Mouse (Mus musculus): ENCODE data around the gene Ttll6. TPM values are rescaled to one million over a fixed set of nuclear protein-coding genes. Genes with fewer than 3 reads are reported as not detected.

Gene Ttll6
- total RNA-seq, 2 experiments from 2014 or later, result 0.41 to 1.1 TPM

DNA sequence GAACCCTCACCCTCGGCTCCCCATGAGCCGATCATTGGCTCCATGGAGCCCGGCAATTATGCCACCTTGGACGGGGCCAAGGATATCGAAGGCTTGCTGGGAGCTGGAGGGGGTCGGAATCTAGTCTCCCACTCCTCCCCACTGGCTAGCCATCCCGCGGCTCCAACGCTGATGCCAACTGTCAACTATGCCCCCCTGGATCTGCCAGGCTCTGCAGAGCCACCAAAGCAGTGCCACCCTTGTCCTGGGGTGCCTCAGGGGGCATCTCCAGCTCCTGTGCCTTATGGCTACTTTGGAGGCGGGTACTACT, 60.8 kb downstream of the Ttll6 start:
- no peak for DNase-seq (ENCODE audit: low spot score in 2 of 2)

- DNase-seq (ENCODE audit: low spot score in 2 of 2), result no peak
Measured at GRCm38 (mm10) chr11:96194961-96195640, 61.5 kb downstream of the Ttll6 start.

DNA sequence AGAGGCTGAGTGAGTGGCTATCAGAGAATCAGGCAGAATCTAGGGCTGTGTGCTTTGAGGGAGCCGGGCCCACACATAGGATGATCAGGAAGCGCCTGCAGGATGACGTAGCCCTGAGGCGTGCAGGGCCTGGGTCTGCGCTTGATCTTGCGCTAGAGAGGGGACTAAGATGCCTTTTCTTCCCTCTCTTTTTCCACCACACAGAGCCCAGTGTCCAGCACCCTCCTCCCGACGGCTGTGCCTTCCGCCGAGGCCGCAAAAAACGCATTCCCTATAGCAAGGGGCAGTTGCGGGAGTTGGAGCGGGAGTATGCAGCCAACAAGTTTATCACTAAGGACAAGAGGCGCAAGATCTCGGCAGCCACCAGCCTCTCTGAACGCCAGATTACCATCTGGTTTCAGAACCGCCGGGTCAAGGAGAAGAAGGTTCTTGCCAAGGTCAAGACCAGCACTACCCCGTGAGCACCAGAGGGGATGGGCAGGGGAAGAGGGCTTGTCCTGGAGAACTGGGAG, 62.2 kb downstream of the Ttll6 start:
- DNase-seq (ENCODE audit: low spot score in 2 of 2), result no peak

GRCm38 (mm10) chr11:96198642-96199041, 65.1 kb downstream of the Ttll6 start:
- DNase-seq (ENCODE audit: low spot score in 2 of 2), result peak in 1 of 2 experiments; percentile 52

GRCm38 (mm10) chr11:96199181-96200086, 65.8 kb downstream of the Ttll6 start:
- no peak for DNase-seq (ENCODE audit: low spot score in 2 of 2)

GRCm38 (mm10) chr11:96200183-96200655, 66.6 kb downstream of the Ttll6 start:
- DNase-seq (ENCODE audit: low spot score in 2 of 2), result no peak

GRCm38 (mm10) chr11:96201741-96202140, 68.2 kb downstream of the Ttll6 start:
- no peak for DNase-seq (ENCODE audit: low spot score in 2 of 2)

DNA sequence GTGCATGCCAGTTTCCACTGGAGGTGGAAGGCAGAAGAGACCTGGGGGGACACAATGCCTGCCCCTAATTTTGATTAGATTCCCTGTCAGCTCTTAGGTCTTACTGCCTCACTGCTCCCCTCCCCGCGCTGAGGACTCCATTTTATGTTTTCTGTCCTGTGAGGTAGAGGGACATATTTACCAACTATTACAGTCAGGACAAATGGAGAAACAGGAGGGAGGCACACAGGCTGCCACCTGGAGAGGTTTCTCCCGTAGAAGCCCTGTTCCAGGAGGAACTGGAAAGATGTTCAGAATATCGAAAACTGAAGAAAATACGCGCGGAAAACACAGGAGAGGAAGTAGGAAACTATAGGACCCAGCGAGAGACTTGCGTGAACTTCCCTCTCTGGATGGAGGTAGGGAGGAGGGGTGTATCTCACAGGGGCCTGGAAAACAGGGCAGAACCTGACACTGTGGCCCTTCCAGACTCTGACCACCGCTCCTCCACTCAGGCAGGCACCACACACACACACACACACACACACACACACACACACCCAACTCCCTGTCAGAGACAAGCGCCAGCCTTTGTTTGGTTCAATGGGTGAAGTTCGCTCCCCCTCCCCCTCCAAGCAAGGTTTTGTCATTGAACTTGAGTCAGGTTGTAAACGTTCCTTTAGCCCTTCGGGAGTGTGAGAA, 69.0 kb downstream of the Ttll6 start:
- DNase-seq (ENCODE audit: low spot score in 2 of 2), result no peak

DNA sequence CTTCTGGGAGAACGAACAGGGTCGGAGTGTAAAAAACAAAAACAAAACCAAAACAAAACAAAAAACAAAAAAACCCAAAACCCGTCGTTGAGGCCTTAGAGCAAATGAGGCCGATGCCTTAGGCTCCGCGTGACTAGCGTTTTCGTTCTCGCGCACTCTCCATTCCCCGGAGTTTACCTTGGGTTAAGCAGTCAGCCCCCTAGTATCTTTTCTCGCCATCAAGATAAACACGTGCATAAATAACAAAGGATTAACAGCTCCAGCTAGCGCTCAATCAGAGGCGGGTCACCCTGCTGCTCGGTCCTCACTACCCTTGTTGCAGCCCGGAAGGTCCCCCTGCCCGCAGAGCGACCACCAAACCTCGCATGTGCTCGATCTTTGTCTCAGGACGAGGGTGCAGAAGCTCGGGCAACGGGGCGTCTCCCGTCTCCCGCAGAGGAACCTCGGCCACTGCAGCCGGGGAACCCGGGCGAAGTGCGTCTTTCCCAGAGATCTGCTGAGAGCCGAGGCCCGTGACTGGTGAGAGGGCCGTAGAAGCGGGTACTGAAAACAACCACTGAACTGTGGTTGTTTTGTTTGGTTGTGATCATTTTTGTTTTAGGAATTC, 69.7 kb downstream of the Ttll6 start:
- DNase-seq (ENCODE audit: low spot score in 2 of 2), result no peak

- no peak for DNase-seq (ENCODE audit: low spot score in 2 of 2)
Measured at GRCm38 (mm10) chr11:96203789-96204186, 70.2 kb downstream of the Ttll6 start.

DNA sequence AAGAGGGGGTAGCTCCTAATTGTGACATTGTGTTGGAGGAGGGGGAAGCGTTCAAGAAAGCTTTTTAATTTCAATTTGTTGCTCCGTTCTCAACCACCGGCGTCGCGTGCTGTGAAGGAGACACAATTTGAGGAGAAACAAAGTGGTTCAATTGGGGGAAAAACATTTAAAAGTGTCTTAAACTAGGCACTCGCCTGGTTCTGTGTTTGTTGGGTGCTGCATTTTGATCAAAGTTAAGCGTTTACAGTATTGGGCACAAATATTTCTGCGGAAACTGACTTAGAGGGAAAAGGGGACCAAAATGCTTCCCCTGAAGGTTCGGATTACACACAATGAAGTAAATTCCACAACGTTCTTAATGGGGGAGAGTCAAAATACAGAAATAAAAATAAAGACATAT, 70.8 kb downstream of the Ttll6 start:
- DNase-seq (ENCODE audit: low spot score in 2 of 2), result no peak

- DNase-seq (ENCODE audit: low spot score in 2 of 2), result no peak
Measured at GRCm38 (mm10) chr11:96205426-96206131, 72.0 kb downstream of the Ttll6 start.

Other genes starting within 250 kb of the Ttll6 start
- not detected for gene B4galnt2, start 218.9 kb upstream of the Ttll6 start, total RNA-seq (2021)
- under 1 TPM; 0.10 to 0.18 TPM for gene Igf2bp1, start 127.8 kb upstream of the Ttll6 start, total RNA-seq (2021)
- not detected for gene Gip, start 109.2 kb upstream of the Ttll6 start, total RNA-seq (2021)
- 10 to 100 TPM; 84.2 to 90.8 TPM for gene Snf8, start 98.9 kb upstream of the Ttll6 start, total RNA-seq (2021)
- 10 to 100 TPM; 54.4 to 55.3 TPM for gene Ube2z, start 68.4 kb upstream of the Ttll6 start, total RNA-seq (2021)
- 100 to 1,000 TPM; 585 to 616 TPM for gene Atp5g1, start 58.1 kb upstream of the Ttll6 start, total RNA-seq (2021)
- under 1 TPM in 1 of 2 experiments, not detected in 1; 0.21 TPM for gene Calcoco2, start 21.8 kb upstream of the Ttll6 start, total RNA-seq (2021)
- not detected for gene Hoxb13, start 60.5 kb downstream of the Ttll6 start, total RNA-seq (2021)
- not detected for gene Hoxb9, start 137.7 kb downstream of the Ttll6 start, total RNA-seq (2021)
- gene Hoxb8, start 148.1 kb downstream of the Ttll6 start, total RNA-seq (2021), result not detected
- not detected for gene Hoxb7, start 152.8 kb downstream of the Ttll6 start, total RNA-seq (2021)
- not detected for gene Hoxb6, start 158.7 kb downstream of the Ttll6 start, total RNA-seq (2021)
- gene Hoxb5, start 169.6 kb downstream of the Ttll6 start, total RNA-seq (2021), result not detected
- gene Hoxb4, start 184.5 kb downstream of the Ttll6 start, total RNA-seq (2021), result not detected
- not detected for gene Hoxb3, start 189.5 kb downstream of the Ttll6 start, total RNA-seq (2021)
- gene Hoxb2, start 216.7 kb downstream of the Ttll6 start, total RNA-seq (2021), result not detected
- not detected for gene Hoxb1, start 232.0 kb downstream of the Ttll6 start, total RNA-seq (2021)

Data from layer of hippocampus, postnatal 14 days (tissue).